Mouse (Mus musculus) adipocyte (in vitro differentiated cells): ENCODE data around the gene Foxd3.
"Not testable (repeated sequence)": the region's sequence is repeated elsewhere in the genome, so short reads cannot be mapped to it uniquely, and the experiment has no call there.

ENCODE experiments used
- DNase-seq: peaks from one replicate; pipeline ENCODE4 v3.0.0-alpha.2; 2016; ENCODE audit warnings: low spot score

Gene Foxd3

GRCm38 (mm10) chr4:99655937-99656604, at the start of gene Foxd3:
Gene Foxd3 (plus strand): TSS chr4:99656299.
- DNase-seq = no peak

- DNase-seq = no peak
These were observed 43.9 kb upstream of the Foxd3 start for GRCm38 (mm10) chr4:99612156-99612555.

GRCm38 (mm10) chr4:99612609-99613350, 43.3 kb upstream of the Foxd3 start:
- no peak for DNase-seq

- no peak for DNase-seq
These were observed 29.9 kb upstream of the Foxd3 start for GRCm38 (mm10) chr4:99626047-99626844.

GRCm38 (mm10) chr4:99627057-99627456, 29.0 kb upstream of the Foxd3 start:
- DNase-seq = no peak

- no peak for DNase-seq
These were observed 20.1 kb upstream of the Foxd3 start for GRCm38 (mm10) chr4:99636038-99636437.

GRCm38 (mm10) chr4:99636711-99637110, 19.4 kb upstream of the Foxd3 start:
- DNase-seq = no peak

GRCm38 (mm10) chr4:99640619-99641018, 15.5 kb upstream of the Foxd3 start:
- not testable (repeated sequence) for DNase-seq

- DNase-seq = no peak
These were observed 14.2 kb upstream of the Foxd3 start for GRCm38 (mm10) chr4:99641920-99642319.

- no peak for DNase-seq
These were observed 10.5 kb upstream of the Foxd3 start for GRCm38 (mm10) chr4:99645560-99645959.

- no peak for DNase-seq
These were observed 5.8 kb upstream of the Foxd3 start for GRCm38 (mm10) chr4:99650088-99650944.

- no peak for DNase-seq
These were observed 5.0 kb upstream of the Foxd3 start for GRCm38 (mm10) chr4:99650945-99651690.

GRCm38 (mm10) chr4:99651823-99652450, 4.2 kb upstream of the Foxd3 start:
- no peak for DNase-seq

- DNase-seq = no peak
These were observed 3.4 kb upstream of the Foxd3 start for GRCm38 (mm10) chr4:99652576-99653210.

- DNase-seq = no peak
These were observed 2.9 kb upstream of the Foxd3 start for GRCm38 (mm10) chr4:99653216-99653607.

- no peak for DNase-seq
These were observed 2.4 kb upstream of the Foxd3 start for GRCm38 (mm10) chr4:99653608-99654221.

GRCm38 (mm10) chr4:99654621-99655296, 1.3 kb upstream of the Foxd3 start:
- no peak for DNase-seq

- no peak for DNase-seq
These were observed 718 bp downstream of the Foxd3 start for GRCm38 (mm10) chr4:99656605-99657429.
